Mouse (Mus musculus) cerebellum, adult 2 months (tissue): ENCODE measurements around the gene Clk2. TPM values are rescaled to one million over a fixed set of nuclear protein-coding genes. Genes with fewer than 3 reads are reported as not detected.
"Not testable (repeated sequence)": the region's sequence is repeated elsewhere in the genome, so short reads cannot be mapped to it uniquely, and the experiment has no call there.

ENCODE experiments used
- DNase-seq, 2 experiments: peaks; one replicate each; pipeline ENCODE4 v3.0.0; 2021
- H3K27ac ChIP-seq: fragments of 200-500 bp; 2 replicates; pipeline ENCODE4 v1.5.1; 2012; ENCODE audit warnings: low read length, control low read depth, inconsistent platforms; ENCODE audit not compliant: insufficient read depth
- H3K27me3 ChIP-seq: fragments of 200-500 bp; 2 replicates; pipeline ENCODE4 v1.6.1; 2012; ENCODE audit warnings: inconsistent platforms, mild to moderate bottlenecking, low read length, moderate library complexity; ENCODE audit not compliant: control insufficient read depth, insufficient read depth
- H3K4me1 ChIP-seq: fragments of 200-500 bp; 2 replicates; pipeline ENCODE4 v1.6.1; 2011; ENCODE audit warnings: low read length; ENCODE audit not compliant: control insufficient read depth, insufficient read depth
- H3K4me3 ChIP-seq: fragments of 200-500 bp; replicated peaks from 2 replicates; pipeline ENCODE3; 2011; ENCODE audit warnings: mild to moderate bottlenecking, low read depth, low read length, control low read depth; ENCODE audit not compliant: insufficient read depth
- CTCF ChIP-seq: fragments of 200-500 bp; IDR thresholded peaks from 2 replicates; pipeline ENCODE4 v1.5.1; 2011; ENCODE audit warnings: low read depth, mild to moderate bottlenecking, control low read depth, low read length, moderate library complexity, borderline replicate concordance; ENCODE audit not compliant: insufficient read depth
- POLR2A ChIP-seq: fragments of 200-500 bp; IDR thresholded peaks from 2 replicates; pipeline ENCODE4 v1.6.1; 2011; ENCODE audit warnings: low read length, control low read depth, borderline replicate concordance; ENCODE audit not compliant: insufficient read depth
- WGBS: fragments of 180-500 bp; shearing (Covaris S2); methylation state at CpG from one replicate; pipeline ENCODE4 v1.1.7; 2018; 5-methylcytosine and 5-hydroxymethylcytosine counted together
- polyA plus RNA-seq: library from polyadenylated mRNA; depleted of rRNA; stranded (reverse); fragments of >200 nt; gene quantifications from 2 replicates; pipeline ENCODE4 v1.2.3, GENCODE M21; 2012

Clk2 gene
- polyA plus RNA-seq, 1 experiment = 75.5 TPM

DNA sequence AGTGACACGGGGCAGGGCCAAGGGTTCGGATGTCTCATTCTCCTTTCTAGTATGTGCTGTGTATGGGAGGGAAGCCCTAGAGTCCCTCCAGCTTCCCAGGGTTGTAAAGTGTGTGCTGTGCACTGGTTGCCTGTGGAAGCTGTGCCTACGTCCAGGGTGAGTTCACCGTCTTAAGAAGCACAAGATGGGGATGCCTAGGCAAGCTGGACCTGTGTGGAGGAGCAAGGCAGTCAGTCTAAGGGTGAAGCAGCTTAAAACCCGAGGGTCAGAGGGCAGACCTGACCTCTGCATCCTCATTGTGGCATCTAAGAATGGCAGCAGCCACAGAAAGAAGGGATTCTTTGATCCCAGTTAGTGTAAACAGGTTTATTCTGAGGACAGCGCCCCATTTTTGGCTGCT is 44.1 kb downstream of the Clk2 start:
- WGBS = 87% methylated on average over 6 of the region's 6 CpGs
- Histone ChIP-seq H3K27ac (no peak overlapping the region), H3K4me3 (no peak overlapping the region), H3K27me3 (no peaks in the 10 kb centered on the region), H3K4me1 (no peaks in the 10 kb centered on the region; the same call in 1 of the 2 replicates)
- DNase-seq = no peak
- TF ChIP-seq POLR2A (no peak), CTCF (no peak)

DNA sequence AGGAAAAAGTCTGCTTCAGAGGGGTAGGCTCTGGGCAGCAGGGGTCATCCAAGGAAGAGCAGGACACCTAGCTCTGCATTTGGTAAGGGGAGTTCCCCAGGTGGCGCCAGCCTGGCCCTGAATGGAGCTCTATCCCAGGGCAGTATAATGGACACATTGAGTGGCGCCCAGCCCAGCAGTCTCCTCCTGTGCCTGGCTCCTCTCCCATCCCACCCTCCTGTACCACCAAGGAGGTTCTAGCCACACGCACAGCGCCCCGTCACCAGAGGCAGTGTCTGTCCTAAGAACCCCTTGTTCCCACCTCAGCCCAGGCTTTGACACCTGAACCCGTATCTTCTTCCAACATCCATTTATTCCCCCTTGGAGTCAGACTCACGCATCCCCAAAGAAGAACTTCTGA is 45.1 kb downstream of the Clk2 start:
- H3K27me3 ChIP-seq = no peaks in the 10 kb centered on the region
- TF ChIP-seq POLR2A (no peak), CTCF (no peak)
- no peak for DNase-seq
- H3K4me1 ChIP-seq = no peaks in the 10 kb centered on the region
- 73% methylated on average over 7 of the region's 7 CpGs for WGBS
- no peak overlapping the region for H3K27ac ChIP-seq
- no peak overlapping the region for H3K4me3 ChIP-seq

- Histone ChIP-seq H3K4me3 (no peak overlapping the region), H3K27me3 (no peaks in the 10 kb centered on the region), H3K4me1 (no peaks in the 10 kb centered on the region), H3K27ac (no peak overlapping the region)
- DNase-seq = no peak
- WGBS = 68% methylated on average over 13 of the region's 13 CpGs
- TF ChIP-seq CTCF (no peak), POLR2A (no peak)
Observed at GRCm38 (mm10) chr3:89210162-89210561, 45.6 kb downstream of the Clk2 start.

GRCm38 (mm10) chr3:89210731-89211130 is 46.1 kb downstream of the Clk2 start:
- no peak overlapping the region for H3K27ac ChIP-seq
- H3K27me3 ChIP-seq = no peaks in the 10 kb centered on the region
- H3K4me1 ChIP-seq = 0 out of 2 replicates have a peak, but pooled peaks cover 2% of the 10 kb centered on the region
- no peak for DNase-seq
- no peak overlapping the region for H3K4me3 ChIP-seq
- WGBS = 25% methylated on average over 7 of the region's 7 CpGs
- TF ChIP-seq POLR2A (no peak), CTCF (no peak)

- Histone ChIP-seq H3K27ac (no peak overlapping the region), H3K27me3 (no peaks in the 10 kb centered on the region), H3K4me1 (0 out of 2 replicates have a peak, but pooled peaks cover 2% of the 10 kb centered on the region), H3K4me3 (peak overlapping the region; percentile 67)
- under 1% methylated on average over 69 of the region's 69 CpGs for WGBS
- DNase-seq = peak; percentile 88 to 89
- TF ChIP-seq CTCF = no peak
- TF ChIP-seq POLR2A = peak; percentile 63; the same call in 1 of the 2 replicates
Observed at GRCm38 (mm10) chr3:89213803-89214530, 49.4 kb downstream of the Clk2 start.

- DNase-seq = no peak
- TF ChIP-seq CTCF (no peak), POLR2A (no peak)
- Histone ChIP-seq H3K27ac (no peak within 1 kb of the TSS), H3K27me3 (no peaks in the 10 kb centered on the region), H3K4me3 (peak within 1 kb of the TSS; percentile 67), H3K4me1 (0 out of 2 replicates have a peak, but pooled peaks cover 2% of the 10 kb centered on the region)
- WGBS = 4% methylated on average over 19 of the region's 19 CpGs
Observed at GRCm38 (mm10) chr3:89214681-89215411, 50.3 kb downstream of the Clk2 start, which contains the start of gene Thbs3. TSS of gene Thbs3 (plus strand) at chr3:89215180.

GRCm38 (mm10) chr3:89215853-89216252 is 51.3 kb downstream of the Clk2 start:
- TF ChIP-seq POLR2A (no peak), CTCF (peak; percentile 92)
- no peak overlapping the region for H3K4me3 ChIP-seq
- 0 out of 2 replicates have a peak, but pooled peaks cover 2% of the 10 kb centered on the region for H3K4me1 ChIP-seq
- H3K27me3 ChIP-seq = no peaks in the 10 kb centered on the region
- WGBS = 0% methylated on average over 6 of the region's 6 CpGs
- H3K27ac ChIP-seq = no peak overlapping the region
- DNase-seq = peak; percentile 80 to 86

DNA sequence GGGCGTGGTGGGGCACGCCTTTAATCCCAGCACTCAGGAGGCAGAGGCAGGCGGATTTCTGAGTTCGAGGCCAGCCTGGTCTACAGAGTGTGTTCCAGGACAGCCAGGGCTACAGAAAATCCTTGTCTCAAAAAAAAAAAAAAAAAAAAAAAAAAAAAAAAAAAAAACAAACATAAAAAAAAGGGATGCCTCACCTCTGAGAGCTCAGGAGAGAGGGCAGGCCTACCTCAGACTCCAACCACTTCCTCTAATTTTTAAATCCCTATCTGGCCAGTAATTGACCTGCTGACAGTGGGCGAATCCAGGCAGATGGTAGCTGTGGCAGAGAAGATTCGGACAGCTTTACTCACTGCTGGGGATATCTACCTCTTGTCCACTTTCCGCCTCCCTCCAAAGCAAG is 51.8 kb downstream of the Clk2 start:
- H3K4me3 ChIP-seq, H3K27me3 ChIP-seq, DNase-seq, H3K4me1 ChIP-seq, H3K27ac ChIP-seq: not testable (repeated sequence)
- 65% methylated on average over 7 of the region's 7 CpGs for WGBS
